Mouse (Mus musculus): ENCODE measurements at regions not wholly inside any gene's neighbourhood (a gene's known extent, or its start where the extent isn't known, plus 50 kb on each side); places are given as distances from the start of the nearest gene placed in this dataset.

GRCm38 (mm10) chr14:24926086-24927048, 439.4 kb downstream of the Rps24 start:
- TF ChIP-seq HCFC1 (IDR thresholded peaks at IDR 0.05; ENCODE audit: borderline replicate concordance, insufficient read depth, low read length) (no peak), ZC3H11A (IDR thresholded peaks at IDR 0.05; ENCODE audit: borderline replicate concordance, low read depth, low read length) (no peak), ZNF384 (IDR thresholded peaks at IDR 0.05; ENCODE audit: low read depth, low read length) (no peak)
